Mouse (Mus musculus): ENCODE data around the gene Erg28. TPM values are rescaled to one million over a fixed set of nuclear protein-coding genes. Genes with fewer than 3 reads are reported as not detected.

Gene Erg28
- polyA plus RNA-seq (2015; fragmentation: Nextera tagmentation; extraction: Ambion mirVana) = 92.9 and 93.0 TPM in 2 replicates

- Histone ChIP-seq H3K4me3 (replicated peaks) (peak within 1 kb of the TSS; percentile 83), H3K27me3 (no peaks in the 10 kb centered on the region), H3K9me3 (no peaks in the 10 kb centered on the region), H3K4me1 (replicated peaks) (peaks cover 32% of the 10 kb centered on the region), H3K9ac (replicated peaks) (peak within 1 kb of the TSS; percentile 83), H3K27ac (peak within 1 kb of the TSS; percentile 93), H3K4me2 (replicated peaks) (peak within 1 kb of the TSS; percentile 76), H3K36me3 (peaks cover 25% of the 10 kb centered on the region)
- peak; percentile 99 for ATAC-seq
- WGBS = under 1% methylated on average over 67 of the region's 67 CpGs
Observed at GRCm38 (mm10) chr12:85824438-85825264, at the start of gene Erg28, which contains the start of gene Ttll5. Gene Erg28 (minus strand): TSS chr12:85824550. Gene Ttll5 (plus strand): TSS chr12:85824659.

- Histone ChIP-seq H3K9me3 (no peaks in the 10 kb centered on the region), H3K4me3 (replicated peaks) (no peak overlapping the region), H3K4me1 (replicated peaks) (peaks cover 7% of the 10 kb centered on the region), H3K9ac (replicated peaks) (no peak overlapping the region), H3K4me2 (replicated peaks) (no peak overlapping the region), H3K27me3 (no peaks in the 10 kb centered on the region), H3K27ac (peak overlapping the region; percentile 19; the same call in 1 of the 2 replicates), H3K36me3 (peaks cover 4% of the 10 kb centered on the region; the same call in 1 of the 2 replicates)
- no peak; the same call in 1 of the 2 replicates for ATAC-seq
- WGBS = 21% methylated on average over 6 of the region's 6 CpGs
Observed at GRCm38 (mm10) chr12:85869423-85869822, 45.1 kb upstream of the Erg28 start.

- no peak overlapping the region for H3K4me3 ChIP-seq (replicated peaks)
- H3K9ac ChIP-seq (replicated peaks) = no peak overlapping the region
- no peaks in the 10 kb centered on the region for H3K9me3 ChIP-seq
- no peaks in the 10 kb centered on the region for H3K27me3 ChIP-seq
- H3K4me1 ChIP-seq (replicated peaks) = peaks cover 14% of the 10 kb centered on the region
- no peak for ATAC-seq
- H3K36me3 ChIP-seq = peaks cover 11% of the 10 kb centered on the region
- no peak overlapping the region for H3K27ac ChIP-seq
- no peak overlapping the region for H3K4me2 ChIP-seq (replicated peaks)
Observed at GRCm38 (mm10) chr12:85867125-85867524, 42.8 kb upstream of the Erg28 start.

- no peak overlapping the region for H3K27ac ChIP-seq
- WGBS = 74% methylated on average over 4 of the region's 4 CpGs
- no peaks in the 10 kb centered on the region for H3K27me3 ChIP-seq
- no peaks in the 10 kb centered on the region for H3K9me3 ChIP-seq
- H3K36me3 ChIP-seq = peaks cover 11% of the 10 kb centered on the region
- no peak for ATAC-seq
- H3K4me3 ChIP-seq (replicated peaks) = no peak overlapping the region
- no peak overlapping the region for H3K4me2 ChIP-seq (replicated peaks)
- peaks cover 16% of the 10 kb centered on the region for H3K4me1 ChIP-seq (replicated peaks)
- H3K9ac ChIP-seq (replicated peaks) = no peak overlapping the region
Observed at GRCm38 (mm10) chr12:85866624-85867023, 42.3 kb upstream of the Erg28 start.

GRCm38 (mm10) chr12:85865526-85865925 lies 41.2 kb upstream of the Erg28 start:
- no peak for ATAC-seq
- Histone ChIP-seq H3K27ac (no peak overlapping the region), H3K4me3 (replicated peaks) (no peak overlapping the region), H3K9me3 (no peaks in the 10 kb centered on the region), H3K36me3 (peaks cover 11% of the 10 kb centered on the region), H3K4me2 (replicated peaks) (no peak overlapping the region), H3K27me3 (no peaks in the 10 kb centered on the region), H3K4me1 (replicated peaks) (peaks cover 16% of the 10 kb centered on the region), H3K9ac (replicated peaks) (no peak overlapping the region)
- 93% methylated on average over 3 of the region's 3 CpGs for WGBS

- H3K36me3 ChIP-seq = peaks cover 7% of the 10 kb centered on the region; the same call in 1 of the 2 replicates
- no peaks in the 10 kb centered on the region for H3K9me3 ChIP-seq
- 0 out of 2 replicates have a peak, but pooled peaks have one; percentile 30 for ATAC-seq
- H3K4me1 ChIP-seq (replicated peaks) = peaks cover 9% of the 10 kb centered on the region
- no peak overlapping the region for H3K9ac ChIP-seq (replicated peaks)
- no peak overlapping the region for H3K4me2 ChIP-seq (replicated peaks)
- no peaks in the 10 kb centered on the region for H3K27me3 ChIP-seq
- H3K4me3 ChIP-seq (replicated peaks) = no peak overlapping the region
- 66% methylated on average over 2 of the region's 2 CpGs for WGBS
- H3K27ac ChIP-seq = no peak overlapping the region
Observed at GRCm38 (mm10) chr12:85862514-85862913, 38.2 kb upstream of the Erg28 start.

- WGBS = 68% methylated on average over 3 of the region's 3 CpGs
- ATAC-seq = no peak
- Histone ChIP-seq H3K27me3 (no peaks in the 10 kb centered on the region), H3K4me3 (replicated peaks) (no peak overlapping the region), H3K36me3 (peaks cover 7% of the 10 kb centered on the region; the same call in 1 of the 2 replicates), H3K9ac (replicated peaks) (no peak overlapping the region), H3K4me2 (replicated peaks) (no peak overlapping the region), H3K9me3 (no peaks in the 10 kb centered on the region), H3K4me1 (replicated peaks) (peaks cover 9% of the 10 kb centered on the region), H3K27ac (no peak overlapping the region)
Observed at GRCm38 (mm10) chr12:85859511-85860189, 35.3 kb upstream of the Erg28 start.

DNA sequence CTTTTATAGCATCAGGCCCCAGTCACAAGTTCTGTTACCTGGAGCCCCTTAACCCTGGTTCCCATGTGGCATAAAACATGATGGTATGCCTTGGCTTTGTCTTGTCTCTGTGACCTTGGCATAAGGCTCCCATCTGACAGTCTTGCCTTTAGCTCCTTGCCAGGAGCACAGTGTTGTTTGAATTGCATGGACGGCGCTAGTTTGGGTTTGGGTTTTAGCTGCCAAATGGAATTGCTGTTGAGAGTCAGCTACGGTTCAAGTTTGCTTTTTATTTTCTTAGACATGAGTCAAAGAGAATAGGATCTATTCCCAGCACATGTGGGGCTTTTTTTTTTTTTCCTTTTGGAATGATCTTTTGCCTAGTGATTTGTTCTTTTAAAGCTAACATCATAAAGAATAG lies 34.8 kb upstream of the Erg28 start:
- H3K9me3 ChIP-seq = no peaks in the 10 kb centered on the region
- WGBS = 88% methylated on average over 3 of the region's 3 CpGs
- H3K9ac ChIP-seq (replicated peaks) = no peak overlapping the region
- H3K27ac ChIP-seq = no peak overlapping the region
- no peak for ATAC-seq
- no peaks in the 10 kb centered on the region for H3K27me3 ChIP-seq
- peaks cover 7% of the 10 kb centered on the region; the same call in 1 of the 2 replicates for H3K36me3 ChIP-seq
- peaks cover 9% of the 10 kb centered on the region for H3K4me1 ChIP-seq (replicated peaks)
- H3K4me2 ChIP-seq (replicated peaks) = no peak overlapping the region
- H3K4me3 ChIP-seq (replicated peaks) = no peak overlapping the region

GRCm38 (mm10) chr12:85857300-85857699 lies 33.0 kb upstream of the Erg28 start:
- Histone ChIP-seq H3K4me1 (replicated peaks) (peaks cover 5% of the 10 kb centered on the region), H3K36me3 (no peaks in the 10 kb centered on the region), H3K9ac (replicated peaks) (no peak overlapping the region), H3K27ac (no peak overlapping the region), H3K9me3 (no peaks in the 10 kb centered on the region), H3K4me2 (replicated peaks) (no peak overlapping the region), H3K4me3 (replicated peaks) (no peak overlapping the region), H3K27me3 (no peaks in the 10 kb centered on the region)
- WGBS = 93% methylated on average over 7 of the region's 7 CpGs
- no peak for ATAC-seq

- WGBS = 89% methylated on average over 1 of the region's 1 CpGs
- ATAC-seq = no peak
- Histone ChIP-seq H3K4me1 (replicated peaks) (no peaks in the 10 kb centered on the region), H3K27ac (no peak overlapping the region), H3K9me3 (no peaks in the 10 kb centered on the region), H3K9ac (replicated peaks) (no peak overlapping the region), H3K36me3 (peaks cover 9% of the 10 kb centered on the region), H3K4me2 (replicated peaks) (no peak overlapping the region), H3K27me3 (no peaks in the 10 kb centered on the region), H3K4me3 (replicated peaks) (no peak overlapping the region)
Observed at GRCm38 (mm10) chr12:85854271-85854670, 29.9 kb upstream of the Erg28 start.

DNA sequence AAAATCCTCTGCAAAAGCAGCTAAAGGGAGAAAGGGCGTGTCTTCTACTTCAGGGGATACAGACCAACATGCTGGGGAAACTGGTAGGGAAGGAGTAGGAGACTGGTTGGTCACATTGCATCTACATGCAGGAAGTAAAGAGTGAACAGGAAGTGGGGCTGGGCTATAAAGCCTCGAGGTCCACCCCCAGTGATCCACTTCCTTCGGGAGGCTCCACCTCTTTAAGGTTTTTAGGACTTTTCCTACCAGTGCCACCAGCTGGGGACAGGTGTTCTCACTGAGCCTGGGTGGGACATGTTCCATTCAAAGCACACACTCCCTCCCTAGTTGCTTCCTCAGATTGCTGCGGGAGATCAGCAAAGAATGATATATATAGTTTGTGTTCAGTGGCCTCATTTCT lies 29.5 kb upstream of the Erg28 start:
- Histone ChIP-seq H3K9ac (replicated peaks) (no peak overlapping the region), H3K4me3 (replicated peaks) (no peak overlapping the region), H3K4me1 (replicated peaks) (no peaks in the 10 kb centered on the region), H3K9me3 (no peaks in the 10 kb centered on the region), H3K27me3 (no peaks in the 10 kb centered on the region), H3K36me3 (peaks cover 12% of the 10 kb centered on the region), H3K4me2 (replicated peaks) (no peak overlapping the region), H3K27ac (no peak overlapping the region)
- no peak for ATAC-seq
- 94% methylated on average over 4 of the region's 4 CpGs for WGBS

DNA sequence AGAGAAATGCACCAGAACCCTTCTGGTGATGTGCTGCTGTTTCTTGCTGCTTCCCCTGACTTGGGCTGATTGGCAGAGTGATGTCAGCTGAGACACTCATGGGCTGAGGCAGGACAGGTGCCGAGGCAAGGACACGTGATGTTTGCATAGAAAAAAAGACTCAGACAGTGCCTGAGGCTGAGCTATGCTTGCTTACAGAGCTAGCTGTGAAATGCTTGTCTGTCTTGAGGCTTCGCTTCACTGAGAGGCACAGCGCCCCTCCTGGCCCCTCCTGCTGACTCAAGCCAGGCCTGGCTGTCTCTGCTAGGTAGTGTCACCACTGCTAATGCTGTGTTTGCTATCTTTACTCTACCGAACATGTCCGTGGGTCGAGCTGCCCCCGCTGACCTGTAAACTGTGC lies 26.3 kb upstream of the Erg28 start:
- H3K27ac ChIP-seq = no peak overlapping the region
- H3K9ac ChIP-seq (replicated peaks) = no peak overlapping the region
- no peak overlapping the region for H3K4me3 ChIP-seq (replicated peaks)
- peaks cover 20% of the 10 kb centered on the region for H3K36me3 ChIP-seq
- no peak for ATAC-seq
- no peaks in the 10 kb centered on the region for H3K9me3 ChIP-seq
- WGBS = 91% methylated on average over 8 of the region's 8 CpGs
- H3K4me1 ChIP-seq (replicated peaks) = no peaks in the 10 kb centered on the region
- H3K27me3 ChIP-seq = no peaks in the 10 kb centered on the region
- no peak overlapping the region for H3K4me2 ChIP-seq (replicated peaks)

Data from midbrain, embryonic 13.5 days (tissue).